Mouse (Mus musculus): ENCODE data around the gene Dennd1b.

DNA sequence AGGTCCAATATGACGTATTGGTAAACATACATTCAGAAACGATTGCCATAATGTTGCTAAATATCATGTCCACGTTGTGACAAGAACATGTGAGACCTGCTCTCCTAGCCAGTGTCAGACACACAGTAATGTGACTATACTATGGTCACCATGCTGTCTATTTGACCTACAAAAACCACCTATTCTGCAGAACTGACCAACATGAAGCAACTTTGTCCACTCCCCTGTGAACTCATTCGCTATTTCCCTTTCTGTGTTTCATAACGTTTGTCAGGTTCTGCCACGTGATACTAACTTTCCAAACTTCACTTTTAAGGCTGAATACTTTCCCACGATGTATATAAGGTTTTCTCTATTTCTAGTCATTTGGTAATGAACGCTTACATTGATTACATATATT is 22.8 kb upstream of the Dennd1b start:
- TF ChIP-seq CTCF (IDR thresholded peaks at IDR 0.05; ENCODE audit: low read depth) (no peak), EP300 (IDR thresholded peaks at IDR 0.05; ENCODE audit: low read depth) (no peak)
